Mouse (Mus musculus): ENCODE results near the gene Gaa.

DNA sequence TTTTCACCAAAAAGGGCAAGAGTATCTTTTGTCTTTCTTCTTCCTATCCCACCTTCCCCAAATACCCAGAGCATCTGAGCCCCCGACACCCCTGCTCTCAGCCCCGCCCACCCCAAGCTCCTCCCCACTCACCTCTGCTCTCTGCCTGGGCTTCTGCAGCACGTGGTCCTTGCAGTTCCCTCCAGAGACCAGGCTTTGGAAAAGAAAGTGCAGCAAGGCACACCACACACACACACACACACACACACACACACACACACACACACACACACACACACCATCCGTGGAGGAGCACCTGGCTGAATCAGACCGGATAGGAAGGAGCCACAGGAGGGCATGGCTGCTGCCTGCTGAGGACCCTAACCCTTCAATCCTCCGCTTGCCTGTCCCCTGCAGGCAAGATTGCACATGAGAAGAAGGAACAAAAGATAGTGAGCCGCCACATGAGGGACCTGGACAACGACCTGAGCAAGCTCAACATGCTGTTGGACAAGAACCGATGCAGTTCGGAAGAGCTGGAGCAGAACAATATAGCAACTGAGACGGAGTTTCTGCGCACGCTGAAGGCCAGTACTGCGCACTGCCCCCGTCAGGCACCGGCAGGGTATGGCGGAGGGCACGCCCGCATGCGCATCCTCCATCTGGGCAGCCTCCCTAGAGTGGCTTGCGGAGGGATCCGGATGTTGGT is 14.7 kb upstream of the Gaa start:
- TF ChIP-seq CTCF (IDR thresholded peaks at IDR 0.05; ENCODE audit: control insufficient read depth, insufficient read depth, insufficient read length) (peak; percentile 15), MAX (IDR thresholded peaks at IDR 0.05) (no peak), MYOG (IDR thresholded peaks at IDR 0.05; ENCODE audit: control insufficient read depth, extremely low read depth, insufficient read length) (no peak)
